8 mouse cellular contexts compared by ENCODE assay signal in the genomic region with DNA sequence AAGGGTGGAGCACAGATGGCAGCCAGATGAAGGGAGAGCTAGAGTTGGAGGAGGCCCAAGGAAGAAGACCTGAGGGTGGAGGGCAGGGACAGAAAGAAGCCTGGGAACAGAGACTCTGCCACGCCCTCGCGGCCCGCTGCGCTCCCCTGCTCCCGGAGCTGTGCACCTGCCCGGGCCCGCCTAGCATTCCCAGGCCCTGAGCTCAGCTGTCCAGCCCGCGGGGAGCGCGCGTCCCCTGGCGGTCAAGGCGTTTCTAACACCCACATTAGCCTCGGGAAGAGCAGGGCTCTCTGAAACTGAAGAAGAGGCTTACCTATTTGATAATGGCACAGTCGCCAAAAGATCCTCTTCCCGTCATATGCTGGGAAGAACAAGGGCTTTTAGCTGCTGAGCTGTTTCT. TPM values are rescaled to one million over a fixed set of nuclear protein-coding genes. Genes with fewer than 3 reads are reported as not detected.
A peak's percentile ranks its signal among the peaks of the same experiment; 100 is the strongest.
DNase-seq lines count a peak whose midpoint lies in the region; ATAC-seq and TF ChIP-seq lines count a peak whose summit lies in the region.

No protein-coding gene starts in this region.

- peak; percentile 20 for ATAC-seq in lung, postnatal 0 days

- peak; percentile 77 for DNase-seq in 3134 (ENCODE audit: extremely low read depth, insufficient read length, low spot score)
- peak; percentile 53 for DNase-seq in c-Kit-positive CD71-positive TER-119-negative erythroid progenitor cells, embryonic 14.5 days (ENCODE audit: low read depth)
- peak; percentile 77 for DNase-seq in gastrocnemius, postnatal 14 days
- peak; percentile 88 for DNase-seq in kidney, adult 2 months
- DNase-seq in lung, postnatal 0 days (ENCODE audit: low spot score), result peak; percentile 88
- DNase-seq in spleen, postnatal 4 days (ENCODE audit: low spot score in 2 of 2), result peak; percentile 75 to 91
- no peak for DNase-seq in frontal cortex, postnatal 10 days (ENCODE audit: low spot score in 2 of 2)

- WGBS in kidney, adult 2 months, result 2% methylated on average over 18 of the region's 18 CpGs
- 2% methylated on average over 18 of the region's 18 CpGs for WGBS in lung, postnatal 0 days

- no peaks in the 10 kb centered on the region for H3K36me3 ChIP-seq in C2C12 (ENCODE audit: control insufficient read depth, insufficient read depth)
- H3K36me3 ChIP-seq in kidney, adult 2 months (ENCODE audit: control insufficient read depth, insufficient read depth, low read length), result no peaks in the 10 kb centered on the region
- H3K36me3 ChIP-seq in lung, postnatal 0 days (ENCODE audit: insufficient read depth, low read length), result no peaks in the 10 kb centered on the region

- H3K27ac ChIP-seq in kidney, adult 2 months (ENCODE audit: insufficient read depth, low read depth, low read length), result no peak overlapping the region
- H3K27ac ChIP-seq in lung, postnatal 0 days (ENCODE audit: low read length), result no peak overlapping the region

- peaks cover 1% of the 10 kb centered on the region for H3K79me3 ChIP-seq in C2C12 (ENCODE audit: low read depth)

- H3K9me3 ChIP-seq in lung, postnatal 0 days (ENCODE audit: low read length), result no peaks in the 10 kb centered on the region

- no peak overlapping the region for H3K4me2 ChIP-seq in lung, postnatal 0 days (replicated peaks; ENCODE audit: low read depth, low read length)

- H3K79me2 ChIP-seq in C2C12 (ENCODE audit: control insufficient read depth, insufficient read depth), result peaks cover 25% of the 10 kb centered on the region

- no peak overlapping the region for H3K4me3 ChIP-seq in C2C12 (ENCODE audit: insufficient read depth, poor library complexity, severe bottlenecking)
- H3K4me3 ChIP-seq in kidney, adult 2 months (ENCODE audit: insufficient read depth, low read depth, low read length), result no peak overlapping the region
- H3K4me3 ChIP-seq in lung, postnatal 0 days (ENCODE audit: low read depth, low read length), result no peak overlapping the region

- no peak for TF ChIP-seq POLR2A in kidney, adult 2 months (IDR thresholded peaks at IDR 0.05; ENCODE audit: low read depth, low read length)

- peak; percentile 84 for TF ChIP-seq CTCF in C2C12 (IDR thresholded peaks at IDR 0.05; ENCODE audit: control insufficient read depth, insufficient read depth, insufficient read length)
- peak; percentile 87 for TF ChIP-seq CTCF in kidney, adult 2 months (conservative IDR thresholded peaks at IDR 0.05; ENCODE audit: insufficient read depth, insufficient read length, low read depth, low read length)
- TF ChIP-seq CTCF in lung, postnatal 0 days (IDR thresholded peaks at IDR 0.05), result peak; percentile 93

- no peak overlapping the region for H3ac ChIP-seq in C2C12 (ENCODE audit: control insufficient read depth, insufficient read length, low read depth)

- TF ChIP-seq EP300 in lung, postnatal 0 days (IDR thresholded peaks at IDR 0.05), result no peak

- H3K9ac ChIP-seq in lung, postnatal 0 days (replicated peaks; ENCODE audit: low read depth), result no peak overlapping the region

- H3K27me3 ChIP-seq in C2C12 (ENCODE audit: control insufficient read depth, insufficient read depth, insufficient read length), result no peaks in the 10 kb centered on the region
- no peaks in the 10 kb centered on the region for H3K27me3 ChIP-seq in kidney, adult 2 months (replicated peaks; ENCODE audit: control insufficient read depth, insufficient read depth, low read length)
- no peaks in the 10 kb centered on the region for H3K27me3 ChIP-seq in lung, postnatal 0 days (replicated peaks; ENCODE audit: insufficient read depth, low read length)

- no peaks in the 10 kb centered on the region; the same call in 1 of the 2 replicates for H3K4me1 ChIP-seq in kidney, adult 2 months (ENCODE audit: control insufficient read depth, insufficient read depth, low read length)
- H3K4me1 ChIP-seq in lung, postnatal 0 days (ENCODE audit: insufficient read depth, low read depth, low read length), result no peaks in the 10 kb centered on the region; the same call in 1 of the 2 replicates

- intact Hi-C loops in gastrocnemius, postnatal 14 days (cut with DNase I; ENCODE audit: low total_unique reads), result no loop called here

TF ChIP-seq in C2C12, 6 proteins besides CTCF, POLR2A, EP300 and RAD21:
- TF ChIP-seq USF1 (IDR thresholded peaks at IDR 0.05; ENCODE audit: low read depth) (no peak), MYOD1 (IDR thresholded peaks at IDR 0.05; ENCODE audit: control insufficient read depth, insufficient read length, low read depth) (peak; percentile 18)

RNA-seq across cellular contexts. Expression of a gene that starts 4.3 kb away (rescaled TPM):
- polyA plus RNA-seq in C2C12 (2012; fragmentation: generic; extraction: Trizol), result 21.5 TPM
- 1 to 10 TPM; 1.7 to 2.9 TPM for total RNA-seq in gastrocnemius, postnatal 14 days (2021)
- 5.9 and 6.8 TPM in 2 replicates for polyA plus RNA-seq in kidney, adult 2 months (2012; rRNA removed)
- polyA plus RNA-seq in lung, postnatal 0 days (2015; fragmentation: Nextera tagmentation; extraction: Ambion mirVana), result 4.1 and 4.2 TPM in 2 replicates

RNA-seq across cellular contexts. Expression of a gene that starts 4.6 kb away (rescaled TPM):
- polyA plus RNA-seq in C2C12 (2012; fragmentation: generic; extraction: Trizol), result 25.6 TPM
- total RNA-seq in gastrocnemius, postnatal 14 days (2021), result 1 to 10 TPM; 7.4 to 8.2 TPM
- 5.3 and 5.9 TPM in 2 replicates for polyA plus RNA-seq in kidney, adult 2 months (2012; rRNA removed)
- polyA plus RNA-seq in lung, postnatal 0 days (2015; fragmentation: Nextera tagmentation; extraction: Ambion mirVana), result 6.5 and 7.6 TPM in 2 replicates

RNA-seq across cellular contexts. Expression of a gene that starts 17.9 kb away (rescaled TPM):
- 9.7 TPM for polyA plus RNA-seq in C2C12 (2012; fragmentation: generic; extraction: Trizol)
- 1 to 10 TPM; 6.1 to 7.8 TPM for total RNA-seq in gastrocnemius, postnatal 14 days (2021)
- polyA plus RNA-seq in kidney, adult 2 months (2012; rRNA removed), result 32.4 and 39.9 TPM in 2 replicates
- 8.9 and 9.4 TPM in 2 replicates for polyA plus RNA-seq in lung, postnatal 0 days (2015; fragmentation: Nextera tagmentation; extraction: Ambion mirVana)

RNA-seq across cellular contexts. Expression of a gene that starts 19.3 kb away (rescaled TPM):
- polyA plus RNA-seq in C2C12 (2012; fragmentation: generic; extraction: Trizol), result 151 TPM
- total RNA-seq in gastrocnemius, postnatal 14 days (2021), result 10 to 100 TPM; 26.7 to 28.7 TPM
- polyA plus RNA-seq in kidney, adult 2 months (2012; rRNA removed), result 27.6 and 31.9 TPM in 2 replicates
- polyA plus RNA-seq in lung, postnatal 0 days (2015; fragmentation: Nextera tagmentation; extraction: Ambion mirVana), result 51.0 and 57.8 TPM in 2 replicates

RNA-seq across cellular contexts. Expression of a gene that starts 40.0 kb away (rescaled TPM):
- polyA plus RNA-seq in C2C12 (2012; fragmentation: generic; extraction: Trizol), result 4.3 TPM
- total RNA-seq in gastrocnemius, postnatal 14 days (2021), result under 1 TPM in 1 of 2 experiments, not detected in 1; 0.11 TPM
- 3.7 and 5.0 TPM in 2 replicates for polyA plus RNA-seq in kidney, adult 2 months (2012; rRNA removed)
- 28.1 and 31.4 TPM in 2 replicates for polyA plus RNA-seq in lung, postnatal 0 days (2015; fragmentation: Nextera tagmentation; extraction: Ambion mirVana)

Comparison
In these comparisons a context has a peak if more than half of its experiments do, and no peak if none do; other contexts are left out.
1. DNase-seq: peak in 3134 (single experiment), c-Kit-positive CD71-positive TER-119-negative erythroid progenitor cells, embryonic 14.5 days (single experiment), gastrocnemius, postnatal 14 days (single experiment), kidney, adult 2 months (single experiment), lung, postnatal 0 days (single experiment) and spleen, postnatal 4 days (2 of 2); none in frontal cortex, postnatal 10 days (0 of 2).
2. Peak in every context shown above with its lines, with median percentiles within 50 percentile points of each other: CTCF ChIP-seq.